Mouse (Mus musculus) sigmoid colon, adult 10 weeks (tissue): ENCODE data around the gene Casr. TPM values are rescaled to one million over a fixed set of nuclear protein-coding genes. Genes with fewer than 3 reads are reported as not detected.

ENCODE experiments used
- polyA plus RNA-seq: library from polyadenylated mRNA; stranded (reverse); fragments of 350-450 nt; fragmentation: Illumina TruSeq; extraction: RNeasy Lipid Tissue Mini Kit (QIAGEN cat#74804); gene quantifications from one replicate; pipeline ENCODE4 v1.2.3, GENCODE M21; 2014; ENCODE audit warnings: low read depth, low replicate concordance

Gene Casr
- polyA plus RNA-seq = not detected

GRCm38 (mm10) chr16:36561386-36562338, at the start of gene Casr:
TSS of gene Casr (minus strand) at chr16:36562141.

GRCm38 (mm10) chr16:36455342-36455802, 106.6 kb downstream of the Casr start, which contains the start of gene Stfa3:
TSS of gene Stfa3 (minus strand) at chr16:36455392.

Other genes starting within 250 kb of the Casr start
- gene BC117090, start 227.8 kb downstream of the Casr start, polyA plus RNA-seq = not detected
- gene BC100530, start 194.4 kb downstream of the Casr start, polyA plus RNA-seq = not detected
- not detected for gene Stfa2, start 153.7 kb downstream of the Casr start, polyA plus RNA-seq
- not detected for gene Stfa3, start 106.7 kb downstream of the Casr start, polyA plus RNA-seq
- 12.1 TPM for gene Cd86, start 103.9 kb upstream of the Casr start, polyA plus RNA-seq
- gene Ildr1, start 131.8 kb upstream of the Casr start, polyA plus RNA-seq = 122 TPM
- 92.6 TPM for gene Slc15a2, start 222.8 kb upstream of the Casr start, polyA plus RNA-seq